Mouse (Mus musculus) heart, embryonic 13.5 days (tissue): Measurements from ENCODE around the gene Cacna1c. TPM values are rescaled to one million over a fixed set of nuclear protein-coding genes. Genes with fewer than 3 reads are reported as not detected.

Experiments
- ATAC-seq: fragments of 200-750 bp; cut with Nextera tagmentation; 2 replicates; pipeline ENCODE4 v1.8.0; 2017; ENCODE audit warnings: moderate TSS enrichment; ENCODE audit not compliant: insufficient number of reproducible peaks, low FRiP score, low TSS enrichment; ENCODE audit errors: extremely low read depth
- H3K27ac ChIP-seq: fragments of 300-500 bp; sonication (generic); replicated peaks from 2 replicates; pipeline ENCODE4 v1.5.1; 2015; ENCODE audit warnings: moderate library complexity, mild to moderate bottlenecking, inconsistent platforms
- H3K27me3 ChIP-seq: fragments of 300-500 bp; sonication (generic); replicated peaks from 2 replicates; pipeline ENCODE4 v1.6.1; 2015; ENCODE audit warnings: mild to moderate bottlenecking, inconsistent platforms
- H3K36me3 ChIP-seq: fragments of 300-500 bp; sonication (generic); 2 replicates; pipeline ENCODE4 v1.6.1; 2015; ENCODE audit warnings: mild to moderate bottlenecking, inconsistent platforms
- H3K4me1 ChIP-seq: fragments of 300-500 bp; sonication (generic); 2 replicates; pipeline ENCODE4 v1.6.1; 2015; ENCODE audit warnings: inconsistent platforms
- H3K4me2 ChIP-seq: fragments of 300-500 bp; sonication (generic); 2 replicates; pipeline ENCODE4 v1.6.1; 2015; ENCODE audit warnings: inconsistent platforms, mild to moderate bottlenecking, moderate library complexity
- H3K4me3 ChIP-seq: fragments of 300-500 bp; sonication (generic); 2 replicates; pipeline ENCODE4 v1.5.1; 2015; ENCODE audit warnings: moderate library complexity, mild to moderate bottlenecking, inconsistent platforms
- H3K9ac ChIP-seq: fragments of 300-500 bp; sonication (generic); 2 replicates; pipeline ENCODE4 v1.6.1; 2015; ENCODE audit warnings: inconsistent platforms, mild to moderate bottlenecking, moderate library complexity
- H3K9me3 ChIP-seq: fragments of 300-500 bp; sonication (generic); 2 replicates; pipeline ENCODE4 v1.6.1; 2016; ENCODE audit warnings: inconsistent platforms
- WGBS: fragments of 180-500 bp; shearing (Covaris S2); methylation state at CpG from one replicate; pipeline ENCODE4 v1.1.7; 2015; ENCODE audit warnings: mixed read lengths; 5-methylcytosine and 5-hydroxymethylcytosine counted together
- polyA plus RNA-seq: library from polyadenylated mRNA; unstranded; fragments of >200 nt; fragmentation: Nextera tagmentation; extraction: Ambion mirVana; gene quantifications from 2 replicates; pipeline ENCODE4 v1.2.1, GENCODE M21; 2015

Cacna1c gene
- polyA plus RNA-seq, 1 experiment from 2014 or later = 41.8 TPM

GRCm38 (mm10) chr6:118791921-118792368, 404.3 kb downstream of the Cacna1c start:
- Histone ChIP-seq H3K36me3 (no peaks in the 10 kb centered on the region), H3K4me2 (peak overlapping the region; percentile 51), H3K27me3 (no peaks in the 10 kb centered on the region), H3K9me3 (no peaks in the 10 kb centered on the region), H3K4me3 (no peak overlapping the region), H3K27ac (peak overlapping the region; percentile 73), H3K9ac (peak overlapping the region; percentile 4; the same call in 1 of the 2 replicates), H3K4me1 (peaks cover 86% of the 10 kb centered on the region)
- WGBS = 7% methylated on average over 5 of the region's 5 CpGs
- ATAC-seq = peak; percentile 14; the same call in 1 of the 2 replicates

- Histone ChIP-seq H3K4me3 (no peak overlapping the region), H3K9me3 (no peaks in the 10 kb centered on the region), H3K9ac (no peak overlapping the region), H3K27me3 (no peaks in the 10 kb centered on the region), H3K27ac (no peak overlapping the region), H3K4me1 (peaks cover 98% of the 10 kb centered on the region), H3K36me3 (no peaks in the 10 kb centered on the region), H3K4me2 (no peak overlapping the region)
- WGBS = 81% methylated on average over 3 of the region's 3 CpGs
- no peak for ATAC-seq
Measured at GRCm38 (mm10) chr6:118787933-118788332, 408.3 kb downstream of the Cacna1c start.

GRCm38 (mm10) chr6:118780280-118780679, 415.9 kb downstream of the Cacna1c start:
- Histone ChIP-seq H3K9ac (no peak overlapping the region), H3K27ac (no peak overlapping the region), H3K4me1 (peaks cover 70% of the 10 kb centered on the region), H3K4me3 (no peak overlapping the region), H3K4me2 (no peak overlapping the region), H3K9me3 (no peaks in the 10 kb centered on the region), H3K36me3 (peaks cover 29% of the 10 kb centered on the region), H3K27me3 (no peaks in the 10 kb centered on the region)
- 68% methylated on average over 7 of the region's 7 CpGs for WGBS
- ATAC-seq = no peak

GRCm38 (mm10) chr6:118779201-118779600, 417.0 kb downstream of the Cacna1c start:
- Histone ChIP-seq H3K4me2 (no peak overlapping the region), H3K9ac (no peak overlapping the region), H3K27ac (no peak overlapping the region), H3K27me3 (no peaks in the 10 kb centered on the region), H3K36me3 (peaks cover 39% of the 10 kb centered on the region), H3K4me3 (no peak overlapping the region), H3K4me1 (peaks cover 61% of the 10 kb centered on the region), H3K9me3 (no peaks in the 10 kb centered on the region)
- no peak for ATAC-seq
- 72% methylated on average over 8 of the region's 8 CpGs for WGBS

GRCm38 (mm10) chr6:118777457-118777856, 418.8 kb downstream of the Cacna1c start:
- H3K4me3 ChIP-seq = no peak overlapping the region
- ATAC-seq = no peak
- WGBS = 64% methylated on average over 8 of the region's 8 CpGs

GRCm38 (mm10) chr6:118776459-118776858, 419.8 kb downstream of the Cacna1c start:
- H3K9me3 ChIP-seq = no peaks in the 10 kb centered on the region
- peaks cover 59% of the 10 kb centered on the region for H3K36me3 ChIP-seq
- H3K27ac ChIP-seq = 0 out of 2 replicates have a peak overlapping the region, but pooled peaks have one; percentile 3
- H3K9ac ChIP-seq = no peak overlapping the region
- ATAC-seq = no peak
- WGBS = 64% methylated on average over 9 of the region's 9 CpGs
- no peak overlapping the region for H3K4me2 ChIP-seq
- peaks cover 39% of the 10 kb centered on the region for H3K4me1 ChIP-seq
- H3K4me3 ChIP-seq = no peak overlapping the region
- no peaks in the 10 kb centered on the region for H3K27me3 ChIP-seq

More at GRCm38 (mm10) chr6:118777457-118777856, 418.8 kb downstream of the Cacna1c start:
- no peak overlapping the region for H3K4me2 ChIP-seq
- H3K9ac ChIP-seq = no peak overlapping the region
- H3K27me3 ChIP-seq = no peaks in the 10 kb centered on the region
- peaks cover 47% of the 10 kb centered on the region for H3K4me1 ChIP-seq
- peaks cover 53% of the 10 kb centered on the region for H3K36me3 ChIP-seq
- H3K27ac ChIP-seq = no peak overlapping the region
- H3K9me3 ChIP-seq = no peaks in the 10 kb centered on the region

- 88% methylated on average over 6 of the region's 6 CpGs for WGBS
- H3K9ac ChIP-seq = no peak overlapping the region
- H3K27me3 ChIP-seq = no peaks in the 10 kb centered on the region
- no peak overlapping the region for H3K4me3 ChIP-seq
- H3K36me3 ChIP-seq = peaks cover 65% of the 10 kb centered on the region
- no peak for ATAC-seq
- H3K9me3 ChIP-seq = no peaks in the 10 kb centered on the region
- no peak overlapping the region for H3K4me2 ChIP-seq
- H3K27ac ChIP-seq = no peak overlapping the region
- peaks cover 25% of the 10 kb centered on the region for H3K4me1 ChIP-seq
Measured at GRCm38 (mm10) chr6:118772581-118772980, 423.6 kb downstream of the Cacna1c start.

GRCm38 (mm10) chr6:118771121-118771520, 425.1 kb downstream of the Cacna1c start:
- no peak overlapping the region for H3K4me2 ChIP-seq
- ATAC-seq = no peak
- no peak overlapping the region for H3K9ac ChIP-seq
- no peaks in the 10 kb centered on the region for H3K27me3 ChIP-seq
- 69% methylated on average over 4 of the region's 4 CpGs for WGBS
- H3K36me3 ChIP-seq = peaks cover 56% of the 10 kb centered on the region
- H3K4me1 ChIP-seq = peaks cover 13% of the 10 kb centered on the region; the same call in 1 of the 2 replicates
- H3K9me3 ChIP-seq = no peaks in the 10 kb centered on the region
- H3K27ac ChIP-seq = no peak overlapping the region
- no peak overlapping the region for H3K4me3 ChIP-seq

- Histone ChIP-seq H3K4me3 (no peak overlapping the region), H3K9me3 (no peaks in the 10 kb centered on the region), H3K4me2 (no peak overlapping the region), H3K36me3 (peaks cover 49% of the 10 kb centered on the region), H3K4me1 (0 out of 2 replicates have a peak, but pooled peaks cover 6% of the 10 kb centered on the region), H3K9ac (no peak overlapping the region), H3K27me3 (no peaks in the 10 kb centered on the region), H3K27ac (no peak overlapping the region)
- WGBS = 70% methylated on average over 6 of the region's 6 CpGs
- ATAC-seq = no peak
Measured at GRCm38 (mm10) chr6:118770396-118770795, 425.8 kb downstream of the Cacna1c start.

GRCm38 (mm10) chr6:118769792-118770191, 426.4 kb downstream of the Cacna1c start:
- no peak overlapping the region for H3K27ac ChIP-seq
- 0 out of 2 replicates have a peak, but pooled peaks cover 6% of the 10 kb centered on the region for H3K4me1 ChIP-seq
- H3K4me3 ChIP-seq = no peak overlapping the region
- no peaks in the 10 kb centered on the region for H3K27me3 ChIP-seq
- H3K9ac ChIP-seq = no peak overlapping the region
- H3K36me3 ChIP-seq = peaks cover 43% of the 10 kb centered on the region
- no peaks in the 10 kb centered on the region for H3K9me3 ChIP-seq
- no peak overlapping the region for H3K4me2 ChIP-seq
- no peak for ATAC-seq
- 89% methylated on average over 8 of the region's 8 CpGs for WGBS

GRCm38 (mm10) chr6:118767698-118768097, 428.5 kb downstream of the Cacna1c start:
- no peaks in the 10 kb centered on the region for H3K27me3 ChIP-seq
- no peak overlapping the region for H3K4me2 ChIP-seq
- no peak for ATAC-seq
- H3K36me3 ChIP-seq = peaks cover 23% of the 10 kb centered on the region; the same call in 1 of the 2 replicates
- H3K27ac ChIP-seq = no peak overlapping the region
- H3K4me3 ChIP-seq = no peak overlapping the region
- H3K9ac ChIP-seq = no peak overlapping the region
- H3K9me3 ChIP-seq = no peaks in the 10 kb centered on the region
- 0 out of 2 replicates have a peak, but pooled peaks cover 6% of the 10 kb centered on the region for H3K4me1 ChIP-seq
- WGBS = 70% methylated on average over 6 of the region's 6 CpGs

- Histone ChIP-seq H3K4me1 (0 out of 2 replicates have a peak, but pooled peaks cover 6% of the 10 kb centered on the region), H3K4me2 (no peak overlapping the region), H3K27ac (no peak overlapping the region), H3K36me3 (peaks cover 16% of the 10 kb centered on the region), H3K9me3 (no peaks in the 10 kb centered on the region), H3K27me3 (no peaks in the 10 kb centered on the region), H3K4me3 (no peak overlapping the region), H3K9ac (no peak overlapping the region)
- WGBS = 67% methylated on average over 1 of the region's 1 CpGs
- ATAC-seq = no peak
Measured at GRCm38 (mm10) chr6:118765261-118765660, 431.0 kb downstream of the Cacna1c start.
